Mouse (Mus musculus): ENCODE measurements around the gene Swt1.
"Not testable (repeated sequence)": the region's sequence is repeated elsewhere in the genome, so short reads cannot be mapped to it uniquely, and the experiment has no call there.

Swt1 gene

GRCm38 (mm10) chr1:151428263-151429221 is at the start of gene Swt1, which contains the start of gene Trmt1l:
Gene Swt1, minus strand, starts transcription at chr1:151428455.
Gene Trmt1l, plus strand, starts transcription at chr1:151428542.
- DNase-seq (ENCODE audit: inconsistent age in 2 of 2, low spot score in 1 of 2) = peak; percentile 99

- DNase-seq (ENCODE audit: inconsistent age in 2 of 2, low spot score in 1 of 2) = not testable (repeated sequence)
Observed at GRCm38 (mm10) chr1:151472386-151472785, 44.1 kb upstream of the Swt1 start.

- no peak for DNase-seq (ENCODE audit: inconsistent age in 2 of 2, low spot score in 1 of 2)
Observed at GRCm38 (mm10) chr1:151471429-151471828, 43.2 kb upstream of the Swt1 start.

- no peak for DNase-seq (ENCODE audit: inconsistent age in 2 of 2, low spot score in 1 of 2)
Observed at GRCm38 (mm10) chr1:151466571-151466970, 38.3 kb upstream of the Swt1 start.

- no peak for DNase-seq (ENCODE audit: inconsistent age in 2 of 2, low spot score in 1 of 2)
Observed at GRCm38 (mm10) chr1:151464914-151465313, 36.7 kb upstream of the Swt1 start.

GRCm38 (mm10) chr1:151461265-151461664 is 33.0 kb upstream of the Swt1 start:
- no peak for DNase-seq (ENCODE audit: inconsistent age in 2 of 2, low spot score in 1 of 2)

GRCm38 (mm10) chr1:151457087-151457486 is 28.8 kb upstream of the Swt1 start:
- DNase-seq (ENCODE audit: inconsistent age in 2 of 2, low spot score in 1 of 2) = no peak

- DNase-seq (ENCODE audit: inconsistent age in 2 of 2, low spot score in 1 of 2) = no peak
Observed at GRCm38 (mm10) chr1:151451946-151452345, 23.7 kb upstream of the Swt1 start.

- DNase-seq (ENCODE audit: inconsistent age in 2 of 2, low spot score in 1 of 2) = no peak
Observed at GRCm38 (mm10) chr1:151450851-151451250, 22.6 kb upstream of the Swt1 start.

GRCm38 (mm10) chr1:151449866-151450265 is 21.6 kb upstream of the Swt1 start:
- DNase-seq (ENCODE audit: inconsistent age in 2 of 2, low spot score in 1 of 2) = no peak

- no peak for DNase-seq (ENCODE audit: inconsistent age in 2 of 2, low spot score in 1 of 2)
Observed at GRCm38 (mm10) chr1:151435431-151435830, 7.2 kb upstream of the Swt1 start.

- DNase-seq (ENCODE audit: inconsistent age in 2 of 2, low spot score in 1 of 2) = no peak
Observed at GRCm38 (mm10) chr1:151429316-151429715, 1.1 kb upstream of the Swt1 start.

- no peak for DNase-seq (ENCODE audit: inconsistent age in 2 of 2, low spot score in 1 of 2)
Observed at GRCm38 (mm10) chr1:151427888-151428262, 380 bp downstream of the Swt1 start.

- peak in 1 of 2 experiments; percentile 71 for DNase-seq (ENCODE audit: inconsistent age in 2 of 2, low spot score in 1 of 2)
Observed at GRCm38 (mm10) chr1:151426947-151427600, 1.2 kb downstream of the Swt1 start.

- no peak for DNase-seq (ENCODE audit: inconsistent age in 2 of 2, low spot score in 1 of 2)
Observed at GRCm38 (mm10) chr1:151422178-151422577, 6.1 kb downstream of the Swt1 start.

- DNase-seq (ENCODE audit: inconsistent age in 2 of 2, low spot score in 1 of 2) = no peak
Observed at GRCm38 (mm10) chr1:151409827-151410226, 18.4 kb downstream of the Swt1 start.

GRCm38 (mm10) chr1:151390029-151390428 is 38.2 kb downstream of the Swt1 start:
- DNase-seq (ENCODE audit: inconsistent age in 2 of 2, low spot score in 1 of 2) = peak in 1 of 2 experiments; percentile 68

GRCm38 (mm10) chr1:151377353-151377752 is 50.9 kb downstream of the Swt1 start:
- DNase-seq (ENCODE audit: inconsistent age in 2 of 2, low spot score in 1 of 2) = no peak

GRCm38 (mm10) chr1:151372823-151373222 is 55.4 kb downstream of the Swt1 start:
- no peak for DNase-seq (ENCODE audit: inconsistent age in 2 of 2, low spot score in 1 of 2)

GRCm38 (mm10) chr1:151371543-151371942 is 56.7 kb downstream of the Swt1 start:
- DNase-seq (ENCODE audit: inconsistent age in 2 of 2, low spot score in 1 of 2) = no peak

GRCm38 (mm10) chr1:151370573-151370972 is 57.7 kb downstream of the Swt1 start:
- no peak for DNase-seq (ENCODE audit: inconsistent age in 2 of 2, low spot score in 1 of 2)

GRCm38 (mm10) chr1:151368444-151368843 is 59.8 kb downstream of the Swt1 start:
- DNase-seq (ENCODE audit: inconsistent age in 2 of 2, low spot score in 1 of 2) = no peak
